Mouse (Mus musculus) gastrocnemius, postnatal 4 days (tissue): ENCODE measurements at regions not wholly inside any gene's neighbourhood (a gene's known extent, or its start where the extent isn't known, plus 50 kb on each side); places are given as distances from the start of the nearest gene placed in this dataset.

ENCODE experiments used
- DNase-seq, 2 experiments: peaks; one replicate each; pipeline ENCODE4 v3.0.0; 2021 to 2022; ENCODE audit warnings: low spot score in 2 of 2, mixed read lengths in 2 of 2

- DNase-seq, result no peak
Observed at GRCm38 (mm10) chrX:22898698-22899051, 466.2 kb downstream of the Klhl13 start.

- DNase-seq, result no peak
Observed at GRCm38 (mm10) chrX:22898048-22898697, 466.7 kb downstream of the Klhl13 start.

- DNase-seq, result no peak
Observed at GRCm38 (mm10) chrX:22869791-22870190, 495.1 kb downstream of the Klhl13 start.

GRCm38 (mm10) chrX:22849522-22850495 is 515.1 kb downstream of the Klhl13 start:
- no peak for DNase-seq

GRCm38 (mm10) chrX:22848778-22849177 is 516.1 kb downstream of the Klhl13 start:
- no peak for DNase-seq

GRCm38 (mm10) chrX:22833226-22833625 is 531.7 kb downstream of the Klhl13 start:
- DNase-seq, result no peak

- DNase-seq, result peak in 1 of 2 experiments; percentile 6
Observed at GRCm38 (mm10) chrX:22805184-22805583, 559.7 kb downstream of the Klhl13 start.

- peak in 1 of 2 experiments; percentile 6 for DNase-seq
Observed at GRCm38 (mm10) chrX:22769971-22770530, 594.8 kb downstream of the Klhl13 start.

GRCm38 (mm10) chrX:22739235-22739634 is 625.6 kb downstream of the Klhl13 start:
- DNase-seq, result no peak

- DNase-seq, result no peak
Observed at GRCm38 (mm10) chrX:22698179-22698578, 666.7 kb downstream of the Klhl13 start.

GRCm38 (mm10) chrX:22657722-22658342 is 707.0 kb downstream of the Klhl13 start:
- no peak for DNase-seq
